Mouse (Mus musculus) hindlimb bud, embryonic 11.5 days (tissue): ENCODE data around the gene Pik3c2b.

Source experiments
- DNase-seq: peaks from one replicate; pipeline ENCODE4 v3.0.0-alpha.2; 2012; ENCODE audit warnings: low read depth, low spot score; ENCODE audit errors: extremely low spot score

Pik3c2b gene

DNA sequence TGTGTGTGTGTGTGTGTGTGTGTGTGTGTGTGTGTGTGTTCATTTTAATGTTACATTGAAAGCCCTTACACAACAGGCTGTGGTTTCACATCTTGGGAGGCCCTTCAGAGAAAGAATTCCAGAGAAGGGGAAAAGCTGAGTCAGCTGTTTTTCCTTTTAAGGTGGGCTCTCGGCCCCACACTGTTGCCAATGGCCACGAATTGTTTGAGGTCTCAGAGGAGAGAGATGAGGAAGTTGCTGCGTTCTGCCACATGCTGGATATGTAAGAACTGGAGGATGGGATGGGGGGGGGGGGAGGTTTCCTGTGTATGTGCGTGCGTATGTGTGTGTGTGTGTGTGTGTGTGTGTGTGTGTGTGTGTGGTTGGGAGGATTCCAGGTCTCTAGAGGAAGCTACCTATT, 24.7 kb downstream of the Pik3c2b start:
- no peak for DNase-seq

- no peak for DNase-seq
Observed at GRCm38 (mm10) chr1:133071666-133072381, 26.4 kb downstream of the Pik3c2b start.

DNA sequence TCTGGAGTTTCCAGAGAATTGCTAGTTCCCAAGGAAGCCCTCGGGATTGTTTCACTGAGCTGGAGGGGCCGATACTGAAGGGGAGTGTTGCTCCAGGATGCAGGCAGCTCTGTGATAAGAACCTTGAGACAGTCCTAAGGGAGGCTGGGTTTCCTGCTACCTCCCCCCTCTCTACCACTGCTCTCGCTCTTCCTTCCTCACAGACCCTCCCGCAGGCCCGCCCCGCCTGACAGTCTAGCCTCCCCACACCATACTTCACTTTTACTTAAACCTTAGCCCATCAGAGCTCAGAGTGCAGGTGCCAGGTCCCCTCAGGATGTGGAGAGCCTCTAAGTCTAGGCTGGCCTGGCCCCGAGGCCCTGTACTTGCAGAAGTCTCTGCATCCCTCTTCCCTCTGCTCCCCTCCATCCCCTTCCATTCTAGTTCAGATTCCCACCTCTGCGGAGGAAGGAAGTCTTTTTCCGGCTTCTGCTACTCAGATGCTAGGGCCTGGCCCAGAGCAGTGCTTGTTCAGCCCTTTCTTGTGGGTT, 27.9 kb downstream of the Pik3c2b start:
- no peak for DNase-seq

DNA sequence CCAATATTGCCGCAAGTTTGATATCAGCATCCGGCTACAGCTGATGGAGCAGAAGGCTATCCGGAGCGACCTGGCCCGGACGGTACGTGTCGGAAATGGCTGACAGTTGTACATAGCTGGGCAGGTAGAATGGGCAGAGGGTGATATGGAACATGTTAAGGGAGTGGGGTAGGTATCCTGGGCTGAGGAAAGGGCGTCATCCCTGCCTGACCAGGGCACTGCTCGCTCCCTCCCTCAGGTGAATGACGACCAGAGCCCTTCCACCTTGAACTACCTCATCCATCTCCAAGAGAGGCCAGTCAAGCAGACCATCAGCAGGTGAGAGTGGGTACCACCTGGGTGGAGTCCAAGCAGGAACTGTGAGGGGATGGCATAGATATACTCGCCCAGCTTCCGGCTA, 29.1 kb downstream of the Pik3c2b start:
- no peak for DNase-seq

- DNase-seq = no peak
Observed at GRCm38 (mm10) chr1:133075651-133076400, 30.4 kb downstream of the Pik3c2b start.

DNA sequence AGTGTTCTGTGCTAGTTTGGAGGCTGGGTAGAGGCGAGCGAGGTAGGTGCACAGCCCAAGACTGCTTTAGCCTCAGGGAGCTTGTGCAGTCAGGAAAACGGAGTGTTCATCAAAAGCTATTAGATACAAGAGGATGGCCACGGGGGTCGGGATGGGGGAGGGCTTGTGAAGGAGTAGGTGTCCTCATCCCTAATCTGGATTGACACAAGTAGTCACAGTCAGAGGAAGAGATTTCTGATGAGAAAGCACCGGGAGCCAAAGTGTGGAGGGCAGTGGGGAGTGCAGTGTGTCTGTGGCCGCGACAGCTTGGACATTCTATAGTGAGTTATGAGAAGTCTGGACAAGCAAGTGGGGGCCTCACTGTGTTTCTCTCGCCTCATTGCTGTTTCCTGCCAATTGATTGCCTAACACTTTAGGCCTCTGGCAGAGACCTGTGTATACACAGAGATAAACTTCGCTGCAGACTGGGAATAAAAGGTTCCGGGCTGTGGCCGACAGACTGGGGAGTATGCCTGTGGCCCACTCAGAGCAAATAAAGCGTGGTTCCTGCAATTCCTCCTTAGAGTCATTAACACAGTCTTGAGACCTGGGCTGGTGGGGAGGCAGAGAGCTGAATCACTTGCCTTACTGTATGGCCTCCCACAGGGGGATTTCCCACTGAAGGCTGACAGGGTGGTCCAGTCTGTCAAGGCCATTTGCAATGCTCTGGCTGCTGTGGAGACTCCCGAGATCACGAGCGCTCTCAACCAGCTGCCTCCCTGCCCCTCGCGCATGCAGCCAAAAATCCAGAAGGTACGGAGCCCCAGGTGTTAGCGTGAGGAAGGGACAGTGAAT, 31.4 kb downstream of the Pik3c2b start:
- DNase-seq = no peak

DNA sequence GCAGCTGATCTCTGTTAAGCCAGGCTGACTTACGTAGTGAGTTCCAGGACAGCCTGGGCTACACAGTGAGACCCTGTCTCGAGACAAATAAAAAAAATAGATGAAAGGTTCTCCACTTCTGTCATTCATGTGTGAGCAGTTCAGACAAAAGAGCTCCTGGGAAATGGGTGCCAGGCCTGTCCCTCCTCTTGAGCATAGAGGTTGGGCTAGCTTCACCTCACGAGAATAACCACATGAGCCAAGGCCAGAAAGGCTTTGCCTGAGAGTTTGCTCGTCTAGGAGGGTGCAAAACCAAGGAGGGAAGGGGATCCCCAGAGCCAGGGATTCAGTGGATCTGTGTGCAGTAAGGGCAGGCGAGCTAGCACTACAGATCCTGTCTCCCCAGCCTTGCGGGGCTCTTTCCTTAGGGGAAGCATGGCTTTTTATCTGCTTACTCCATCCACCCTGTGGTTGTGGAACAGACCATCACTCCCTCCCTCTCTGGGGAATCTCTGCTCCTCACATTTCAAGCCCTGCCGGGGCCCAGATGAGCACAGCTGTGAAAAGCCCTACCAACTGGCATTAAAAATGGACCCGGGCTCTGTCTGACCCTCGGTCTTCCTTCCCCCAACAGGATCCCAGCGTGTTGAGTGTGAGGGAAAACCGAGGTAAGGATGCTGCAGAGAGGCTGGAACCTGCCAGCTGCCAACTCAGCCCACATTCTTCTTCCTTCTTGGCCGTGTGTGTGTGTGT, 32.3 kb downstream of the Pik3c2b start:
- DNase-seq = no peak

DNA sequence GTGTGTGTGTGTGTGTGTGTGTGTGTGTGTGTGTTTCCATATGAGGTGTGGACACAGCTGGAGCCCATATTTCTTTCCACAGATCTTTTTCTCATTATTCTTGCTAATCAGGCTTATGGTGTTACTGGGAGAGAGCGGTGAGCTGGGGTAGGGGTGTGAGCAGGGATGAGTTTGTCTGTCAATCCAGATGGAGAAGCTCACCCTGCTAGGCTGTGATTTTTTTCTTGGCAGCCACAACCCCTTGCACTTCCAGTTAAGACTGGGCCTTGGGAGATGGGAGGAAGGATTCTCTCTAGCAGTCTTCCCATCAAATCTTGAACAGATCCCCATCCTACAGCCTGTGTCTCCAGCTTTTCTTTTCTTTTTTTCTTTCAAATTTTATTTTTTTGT, 32.9 kb downstream of the Pik3c2b start:
- DNase-seq = no peak

DNA sequence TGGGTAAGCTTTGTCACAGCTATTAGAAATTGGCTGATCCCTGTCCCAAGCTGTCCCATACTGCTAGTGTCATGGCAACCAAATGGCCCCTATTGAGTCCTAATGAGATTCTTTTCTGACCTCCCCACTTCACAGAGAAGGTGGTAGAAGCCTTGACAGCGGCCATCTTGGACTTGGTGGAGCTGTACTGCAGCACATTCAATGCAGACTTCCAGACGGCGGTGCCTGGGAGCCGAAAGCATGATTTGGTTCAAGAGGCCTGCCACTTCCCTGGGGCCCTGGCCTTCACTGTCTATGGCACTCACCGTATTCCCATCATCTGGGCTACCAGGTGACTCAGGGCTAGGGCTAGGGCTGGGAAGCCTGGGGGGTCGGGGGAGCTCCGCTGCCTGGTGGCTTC, 34.0 kb downstream of the Pik3c2b start:
- no peak for DNase-seq

DNA sequence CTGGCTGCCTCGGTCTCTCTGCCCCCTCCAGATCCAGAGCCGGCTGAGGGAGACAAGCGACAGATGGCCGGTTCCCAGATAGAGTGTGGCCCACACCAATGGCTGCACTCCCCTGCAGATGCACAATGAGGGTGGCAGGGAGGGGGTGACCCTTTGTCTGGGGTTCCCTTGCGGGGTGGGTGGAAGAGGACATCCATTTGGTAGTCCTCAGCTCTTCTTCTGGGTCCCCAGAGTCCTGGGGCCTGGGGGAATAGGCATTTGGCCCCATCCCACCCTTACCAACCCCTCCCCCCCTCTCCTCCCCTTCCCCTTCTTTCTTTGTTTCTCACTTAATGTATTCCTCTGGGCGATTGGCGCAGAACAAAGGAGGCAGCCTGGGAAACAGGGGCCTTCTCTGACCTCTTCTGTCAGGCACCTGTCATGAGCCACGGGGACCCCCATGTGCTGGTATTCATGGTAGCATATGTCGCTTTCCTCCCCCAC, 34.7 kb downstream of the Pik3c2b start:
- no peak for DNase-seq

DNA sequence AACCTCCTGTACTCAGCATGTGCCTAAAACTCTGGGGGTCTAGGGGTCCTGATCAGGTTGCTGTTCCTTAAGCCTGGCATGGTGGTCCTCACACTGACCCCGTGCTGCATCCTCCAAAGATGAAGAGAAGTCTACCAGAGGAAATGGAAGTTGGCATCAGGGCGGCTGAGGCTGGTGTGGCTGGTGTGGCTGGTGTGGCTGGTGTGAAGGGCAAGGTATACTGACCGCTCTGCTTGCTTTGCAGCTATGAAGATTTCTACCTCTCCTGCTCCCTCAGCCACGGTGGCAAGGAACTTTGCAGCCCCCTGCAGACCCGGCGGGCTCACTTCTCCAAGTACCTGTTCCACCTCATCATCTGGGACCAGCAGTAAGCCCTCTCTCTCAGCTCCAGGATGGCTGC, 35.2 kb downstream of the Pik3c2b start:
- DNase-seq = no peak

DNA sequence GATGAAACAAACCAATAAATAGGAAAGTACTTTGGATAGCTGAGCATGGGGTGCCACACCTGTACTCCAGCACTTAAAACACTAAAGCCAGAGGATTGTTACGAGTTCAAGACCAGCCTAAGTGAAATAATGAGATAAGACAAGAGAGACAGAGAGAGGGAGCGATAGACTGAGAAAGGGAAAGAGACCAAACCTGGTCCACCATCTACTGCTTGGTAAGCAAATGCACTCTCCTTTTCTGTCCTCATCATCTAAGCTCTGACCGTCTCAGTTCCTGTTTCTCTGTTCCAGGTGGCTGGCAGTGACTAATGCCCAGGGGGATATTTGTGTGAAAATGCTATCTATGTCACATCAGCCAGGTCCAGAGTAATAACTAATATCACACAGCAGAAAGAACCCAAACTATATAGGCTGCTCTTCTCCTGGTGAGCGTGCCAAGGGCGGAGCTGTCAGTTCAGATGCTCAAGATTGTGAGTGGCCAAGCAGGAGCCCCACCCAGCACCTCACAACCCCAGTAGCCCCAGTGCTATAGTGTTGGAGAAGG, 37.6 kb downstream of the Pik3c2b start:
- DNase-seq = no peak

- no peak for DNase-seq
Observed at GRCm38 (mm10) chr1:133083942-133084625, 38.6 kb downstream of the Pik3c2b start.

GRCm38 (mm10) chr1:133084708-133085416, 39.4 kb downstream of the Pik3c2b start:
- no peak for DNase-seq

DNA sequence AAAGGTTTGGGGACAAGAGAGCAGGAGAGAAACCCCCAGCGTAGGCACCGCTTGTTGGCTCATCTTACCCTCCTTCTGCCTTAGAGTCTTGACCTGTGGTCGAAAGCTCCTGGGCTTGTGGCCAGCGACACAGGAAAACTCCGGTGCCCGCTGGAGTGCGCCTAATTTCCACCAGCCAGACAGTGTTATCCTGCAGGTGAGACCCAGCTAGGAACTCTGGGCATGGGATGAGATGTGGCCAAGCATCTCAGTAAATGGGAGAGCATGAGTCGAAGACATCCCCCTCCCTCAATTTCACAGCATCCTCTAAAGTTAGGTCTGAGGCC, 39.9 kb downstream of the Pik3c2b start:
- no peak for DNase-seq

DNA sequence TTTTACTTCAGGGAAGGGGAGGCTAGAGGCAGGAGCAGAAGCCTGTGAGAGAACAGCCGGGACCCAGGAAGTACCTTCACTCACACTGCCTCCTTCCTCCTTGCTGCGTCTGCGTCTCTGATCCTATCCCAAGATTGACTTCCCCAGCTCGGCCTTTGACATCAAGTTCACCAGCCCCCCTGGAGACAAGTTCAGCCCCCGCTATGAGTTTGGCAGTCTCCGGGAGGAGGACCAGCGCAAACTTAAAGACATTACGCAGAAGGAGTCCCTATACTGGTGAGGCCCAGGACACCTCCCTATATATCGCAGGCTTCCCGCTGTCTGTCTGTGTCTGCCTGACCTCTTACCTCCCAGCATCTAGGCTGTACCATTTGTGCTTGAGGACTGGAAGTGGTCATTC, 41.3 kb downstream of the Pik3c2b start:
- no peak for DNase-seq

GRCm38 (mm10) chr1:133087206-133087905, 41.9 kb downstream of the Pik3c2b start:
- DNase-seq = peak; percentile 68

- no peak for DNase-seq
Observed at GRCm38 (mm10) chr1:133088196-133088595, 42.7 kb downstream of the Pik3c2b start.

DNA sequence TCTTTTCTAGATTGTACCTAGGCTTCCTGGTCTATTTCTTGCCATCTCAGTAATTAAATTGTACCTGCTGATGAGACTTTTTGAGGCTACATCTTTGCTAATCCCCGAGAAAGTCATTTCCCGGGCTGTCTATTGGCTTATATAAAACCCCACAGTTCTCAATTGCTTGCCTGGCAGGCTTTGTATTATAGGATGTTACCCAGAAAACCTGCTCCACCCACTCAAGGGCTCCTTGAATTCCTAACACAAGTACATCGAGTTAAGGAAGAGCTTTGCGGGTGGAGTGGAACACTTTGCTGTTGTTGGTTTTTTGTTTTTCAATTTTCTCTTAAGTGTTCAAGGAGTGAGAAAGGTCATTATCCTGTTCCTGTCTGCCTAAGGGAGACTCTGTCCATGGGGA, 43.9 kb downstream of the Pik3c2b start:
- no peak for DNase-seq
